Mouse (Mus musculus) retina, adult 2 months (tissue): Measurements from ENCODE around the gene Fbxw28.
"Not testable (repeated sequence)": the region's sequence is repeated elsewhere in the genome, so short reads cannot be mapped to it uniquely, and the experiment has no call there.

ENCODE experiments used
- DNase-seq: peaks from one replicate; pipeline ENCODE4 v3.0.0-alpha.2; 2012; ENCODE audit warnings: low read depth, low spot score

The Fbxw28 gene

DNA sequence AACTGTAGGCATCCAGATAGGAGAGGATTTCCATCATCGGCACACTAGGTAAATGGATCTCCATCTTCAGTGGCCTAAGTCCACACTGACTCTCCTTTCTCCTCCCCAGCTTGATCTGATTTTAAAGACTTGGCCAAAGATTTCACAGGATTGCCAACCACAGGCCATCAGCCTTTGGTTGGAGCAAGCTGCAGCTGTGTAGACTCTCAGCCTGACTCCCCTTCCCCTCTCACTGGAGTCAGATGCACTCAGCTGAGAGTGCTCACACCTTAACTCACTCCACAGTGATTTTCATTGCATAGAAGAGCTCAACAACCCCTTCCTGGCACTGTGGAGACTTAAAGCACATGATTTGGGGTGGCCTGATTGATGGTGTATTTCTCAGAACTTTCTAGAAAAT lies at the start of gene Fbxw28:
TSS of gene Fbxw28 (minus strand) at position 101 of the 400 bp plus-strand sequence.
- DNase-seq, result not testable (repeated sequence)

- DNase-seq, result not testable (repeated sequence)
These were observed 51.9 kb downstream of the Fbxw28 start, which contains the start of gene Fbxw14 for GRCm38 (mm10) chr9:109287576-109287975. Fbxw14 (minus strand) TSS chr9:109287676.
